Mouse (Mus musculus): ENCODE measurements at regions not wholly inside any gene's neighbourhood (a gene's known extent, or its start where the extent isn't known, plus 50 kb on each side); places are given as distances from the start of the nearest gene placed in this dataset.

GRCm38 (mm10) chr10:19185790-19186581 lies 170.3 kb upstream of the Olig3 start:
- TF ChIP-seq EP300 (IDR thresholded peaks at IDR 0.05; ENCODE audit: low read depth) (no peak), CTCF (IDR thresholded peaks at IDR 0.05; ENCODE audit: low read depth) (peak; percentile 89)
